Mouse (Mus musculus) limb, embryonic 13.5 days (tissue): ENCODE measurements at regions not wholly inside any gene's neighbourhood (a gene's known extent, or its start where the extent isn't known, plus 50 kb on each side); places are given as distances from the start of the nearest gene placed in this dataset.

Experiments
- ATAC-seq: fragments of 200-750 bp; cut with Nextera tagmentation; 2 replicates; pipeline ENCODE4 v1.8.0; 2017; ENCODE audit warnings: low read depth, moderate number of reproducible peaks, moderate TSS enrichment; ENCODE audit not compliant: low FRiP score
- H3K27ac ChIP-seq: fragments of 300-500 bp; sonication (generic); 2 replicates; pipeline ENCODE4 v1.5.1; 2015; ENCODE audit warnings: inconsistent platforms, mild to moderate bottlenecking, moderate library complexity
- H3K27me3 ChIP-seq: fragments of 300-500 bp; sonication (generic); 2 replicates; pipeline ENCODE4 v1.6.1; 2015; ENCODE audit warnings: mild to moderate bottlenecking, inconsistent platforms
- H3K36me3 ChIP-seq: fragments of 300-500 bp; sonication (generic); 2 replicates; pipeline ENCODE4 v1.6.1; 2015; ENCODE audit warnings: inconsistent platforms, mild to moderate bottlenecking, moderate library complexity
- H3K4me1 ChIP-seq: fragments of 300-500 bp; sonication (generic); 2 replicates; pipeline ENCODE4 v1.6.1; 2015; ENCODE audit warnings: inconsistent platforms
- H3K4me2 ChIP-seq: fragments of 300-500 bp; sonication (generic); replicated peaks from 2 replicates; pipeline ENCODE4 v1.6.1; 2015; ENCODE audit warnings: inconsistent platforms, mild to moderate bottlenecking, moderate library complexity
- H3K4me3 ChIP-seq: fragments of 300-500 bp; sonication (generic); 2 replicates; pipeline ENCODE4 v1.5.1; 2015; ENCODE audit warnings: moderate library complexity, mild to moderate bottlenecking, inconsistent platforms
- H3K9ac ChIP-seq: fragments of 300-500 bp; sonication (generic); 2 replicates; pipeline ENCODE4 v1.6.1; 2015; ENCODE audit warnings: mild to moderate bottlenecking, inconsistent platforms
- H3K9me3 ChIP-seq: fragments of 300-500 bp; sonication (generic); 2 replicates; pipeline ENCODE4 v1.6.1; 2016; ENCODE audit warnings: inconsistent platforms
- WGBS: fragments of 180-500 bp; shearing (Covaris S2); methylation state at CpG from one replicate; pipeline ENCODE4 v1.1.7; 2015; 5-methylcytosine and 5-hydroxymethylcytosine counted together

DNA sequence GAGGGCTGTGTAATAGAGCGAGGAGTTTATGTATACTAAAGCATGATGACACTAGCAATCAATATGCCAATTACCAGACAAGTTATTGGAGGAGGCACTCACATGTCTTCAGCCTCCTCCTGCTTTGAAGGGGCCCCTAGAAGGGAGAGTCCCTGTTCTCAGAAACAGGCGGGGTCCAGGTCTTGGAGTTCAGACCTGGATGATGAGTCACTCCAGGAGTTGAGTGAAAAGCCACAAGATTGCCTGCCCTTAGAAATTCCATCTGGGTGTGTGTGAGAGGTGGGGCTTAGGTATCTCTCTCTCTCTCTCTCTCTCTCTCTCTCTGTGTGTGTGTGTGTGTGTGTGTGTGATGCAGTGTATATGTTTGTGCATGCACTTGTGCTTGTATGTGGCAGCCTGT is 62.8 kb upstream of the Nr2f2 start:
- Histone ChIP-seq H3K9ac (no peak overlapping the region), H3K4me3 (no peak overlapping the region), H3K36me3 (no peaks in the 10 kb centered on the region), H3K4me1 (peaks cover 8% of the 10 kb centered on the region), H3K27me3 (no peaks in the 10 kb centered on the region), H3K27ac (no peak overlapping the region), H3K4me2 (no peak overlapping the region), H3K9me3 (no peaks in the 10 kb centered on the region)
- no peak for ATAC-seq
- WGBS, result 33% methylated on average over 2 of the region's 2 CpGs

DNA sequence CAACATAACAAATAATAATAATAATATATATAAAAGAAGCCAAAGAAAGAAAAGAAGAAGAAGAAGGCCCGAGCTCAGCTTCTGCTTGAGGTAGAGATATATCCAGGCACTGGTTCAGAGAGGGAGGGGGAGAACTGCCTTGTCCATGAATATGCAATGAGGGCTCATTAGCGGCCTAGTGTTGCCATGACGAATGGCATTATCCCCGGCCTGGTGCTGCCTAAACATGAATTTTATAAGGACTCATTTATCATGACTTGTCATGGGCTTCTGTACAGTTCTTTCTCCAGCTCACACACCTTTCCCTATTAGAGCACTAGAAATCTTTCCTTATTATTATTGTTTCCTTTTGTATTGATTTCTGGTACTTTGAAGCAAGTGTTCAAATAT is 57.7 kb upstream of the Nr2f2 start:
- WGBS, result 62% methylated on average over 4 of the region's 4 CpGs

DNA sequence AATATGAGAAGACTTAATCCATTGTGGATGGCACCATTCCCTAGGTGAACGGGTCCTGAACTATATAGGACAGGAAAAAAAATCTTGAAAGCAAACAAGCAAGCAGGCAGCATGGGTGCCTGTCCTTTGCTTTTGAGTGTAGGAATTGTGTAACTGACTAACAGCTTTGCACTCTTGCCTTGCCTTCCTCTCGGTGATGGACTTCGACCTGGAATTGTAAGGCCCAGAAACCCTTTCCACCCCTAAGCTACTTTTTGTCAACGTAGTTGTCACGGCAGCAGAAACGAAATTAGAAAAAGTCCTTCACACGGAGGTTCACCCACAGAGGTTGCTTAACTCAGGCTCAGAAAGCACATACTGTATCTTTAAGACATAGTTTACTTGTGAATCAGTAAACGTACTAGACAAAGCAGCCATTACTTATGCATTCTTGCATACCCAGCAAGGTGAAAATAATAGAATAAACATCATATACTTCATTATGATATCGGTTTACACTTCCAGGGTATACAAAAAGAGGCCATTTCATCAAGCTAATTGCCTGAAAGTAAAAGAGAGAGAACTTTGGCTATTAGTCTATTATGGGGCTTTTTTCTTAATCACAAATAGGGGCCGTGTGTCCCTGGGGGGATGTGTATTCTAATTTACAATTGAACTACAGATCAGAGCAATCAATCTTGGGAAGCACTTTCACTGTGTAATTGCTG is 57.1 kb upstream of the Nr2f2 start:
- WGBS, result 76% methylated on average over 10 of the region's 10 CpGs

More for the DNA sequence above, 57.7 kb upstream of the Nr2f2 start:
- ATAC-seq, result no peak
- no peak overlapping the region for H3K4me3 ChIP-seq
- H3K27ac ChIP-seq, result no peak overlapping the region
- H3K9me3 ChIP-seq, result no peaks in the 10 kb centered on the region
- no peak overlapping the region for H3K4me2 ChIP-seq
- no peaks in the 10 kb centered on the region for H3K36me3 ChIP-seq
- H3K27me3 ChIP-seq, result no peaks in the 10 kb centered on the region
- no peak overlapping the region for H3K9ac ChIP-seq
- no peaks in the 10 kb centered on the region for H3K4me1 ChIP-seq

DNA sequence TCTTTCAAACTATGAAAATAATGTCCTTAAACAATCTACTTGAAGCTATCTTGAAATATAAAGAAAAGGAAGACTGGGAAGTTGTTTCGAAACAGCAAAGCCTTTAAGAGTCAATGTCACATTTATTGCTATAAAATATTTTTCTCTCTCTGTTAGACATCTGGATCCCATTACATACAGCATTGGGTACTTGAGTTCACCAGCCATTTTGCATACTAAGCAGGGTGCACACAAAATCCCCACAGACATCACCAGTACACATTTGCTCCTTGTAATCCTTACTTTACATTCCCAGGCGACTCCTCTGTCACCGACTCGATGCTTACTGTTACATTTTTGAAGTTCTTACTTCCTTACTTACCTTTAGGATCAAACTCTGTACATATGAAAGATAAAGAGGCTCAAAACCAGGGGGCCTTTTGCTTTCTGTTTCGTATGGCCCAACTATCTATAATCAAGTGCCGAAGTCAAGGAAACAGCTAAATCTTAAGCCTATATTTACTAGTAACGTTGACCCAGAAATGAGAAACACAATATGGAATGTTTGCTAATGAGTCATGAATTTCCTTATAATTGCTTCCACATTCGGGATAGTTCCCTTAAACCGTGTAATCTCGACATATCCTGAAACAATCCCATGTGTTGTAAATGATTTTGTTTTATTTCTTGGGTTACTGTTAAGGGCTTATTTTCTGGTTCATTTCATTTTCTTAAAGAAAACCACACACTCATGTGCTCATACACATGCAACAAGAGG is 49.8 kb upstream of the Nr2f2 start:
- Histone ChIP-seq H3K27ac (no peak overlapping the region), H3K4me2 (no peak overlapping the region), H3K4me3 (no peak overlapping the region), H3K9me3 (no peaks in the 10 kb centered on the region), H3K4me1 (peaks cover 7% of the 10 kb centered on the region; the same call in 1 of the 2 replicates), H3K36me3 (peaks cover 2% of the 10 kb centered on the region; the same call in 1 of the 2 replicates), H3K27me3 (no peaks in the 10 kb centered on the region), H3K9ac (no peak overlapping the region)
- no peak for ATAC-seq
- WGBS, result 31% methylated on average over 10 of the region's 10 CpGs

More for the DNA sequence above, 57.1 kb upstream of the Nr2f2 start:
- Histone ChIP-seq H3K36me3 (no peaks in the 10 kb centered on the region), H3K9me3 (no peaks in the 10 kb centered on the region), H3K27ac (no peak overlapping the region), H3K4me3 (no peak overlapping the region), H3K27me3 (no peaks in the 10 kb centered on the region), H3K4me1 (no peaks in the 10 kb centered on the region), H3K4me2 (no peak overlapping the region), H3K9ac (no peak overlapping the region)
- no peak for ATAC-seq
